Mouse (Mus musculus) cortical plate, adult 2 months (tissue): Measurements from ENCODE around the gene Nme4. TPM values are rescaled to one million over a fixed set of nuclear protein-coding genes. Genes with fewer than 3 reads are reported as not detected.

Experiments used
- H3K27ac ChIP-seq: fragments of 200-500 bp; 2 replicates; pipeline ENCODE4 v1.5.1; 2012; ENCODE audit warnings: low read length, control low read depth, inconsistent platforms; ENCODE audit not compliant: insufficient read depth
- H3K4me1 ChIP-seq: fragments of 200-500 bp; 2 replicates; pipeline ENCODE4 v1.6.1; 2011; ENCODE audit warnings: low read length; ENCODE audit not compliant: control insufficient read depth, insufficient read depth
- H3K4me3 ChIP-seq: fragments of 200-500 bp; 2 replicates; pipeline ENCODE4 v1.5.1; 2011; ENCODE audit warnings: mild to moderate bottlenecking, low read length, control low read depth; ENCODE audit not compliant: insufficient read depth
- CTCF ChIP-seq: fragments of 200-500 bp; IDR thresholded peaks from 2 replicates; pipeline ENCODE4 v1.5.1; 2011; ENCODE audit warnings: mild to moderate bottlenecking, control low read depth, low read length; ENCODE audit not compliant: insufficient read depth; ENCODE audit errors: extremely low read depth
- POLR2A ChIP-seq: fragments of 200-500 bp; IDR thresholded peaks from 2 replicates; pipeline ENCODE4 v1.6.1; 2011; ENCODE audit warnings: mild to moderate bottlenecking, low read length, control low read depth; ENCODE audit not compliant: insufficient read depth; ENCODE audit errors: extremely low read depth
- polyA plus RNA-seq: library from polyadenylated mRNA; depleted of rRNA; stranded (reverse); fragments of >200 nt; gene quantifications from 2 replicates; pipeline ENCODE4 v1.2.3, GENCODE M21; 2012

Gene Nme4
- polyA plus RNA-seq, 1 experiment, result 11.8 TPM

DNA sequence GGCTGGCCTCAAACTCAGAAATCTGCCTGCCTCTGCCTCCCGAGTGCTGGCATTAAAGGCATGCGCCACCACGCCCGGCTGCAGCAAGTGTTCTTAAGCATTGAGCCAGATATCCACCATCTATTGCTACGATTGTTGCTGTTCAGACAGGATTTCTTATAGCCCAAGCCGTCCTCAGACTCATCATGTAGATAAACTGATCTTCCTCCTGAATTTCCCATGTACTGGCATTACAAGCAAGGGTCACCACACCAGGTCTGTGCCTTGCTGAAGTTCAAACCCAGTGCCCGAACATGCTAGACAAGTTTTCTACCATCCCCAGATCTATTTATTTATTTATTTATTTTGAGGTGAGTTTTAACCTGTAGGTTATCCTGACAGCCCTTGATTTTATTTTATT, 3.1 kb upstream of the Nme4 start:
- Histone ChIP-seq H3K4me1 (no peaks in the 10 kb centered on the region), H3K4me3 (no peak overlapping the region), H3K27ac (no peak overlapping the region)
- TF ChIP-seq CTCF (no peak), POLR2A (no peak)

DNA sequence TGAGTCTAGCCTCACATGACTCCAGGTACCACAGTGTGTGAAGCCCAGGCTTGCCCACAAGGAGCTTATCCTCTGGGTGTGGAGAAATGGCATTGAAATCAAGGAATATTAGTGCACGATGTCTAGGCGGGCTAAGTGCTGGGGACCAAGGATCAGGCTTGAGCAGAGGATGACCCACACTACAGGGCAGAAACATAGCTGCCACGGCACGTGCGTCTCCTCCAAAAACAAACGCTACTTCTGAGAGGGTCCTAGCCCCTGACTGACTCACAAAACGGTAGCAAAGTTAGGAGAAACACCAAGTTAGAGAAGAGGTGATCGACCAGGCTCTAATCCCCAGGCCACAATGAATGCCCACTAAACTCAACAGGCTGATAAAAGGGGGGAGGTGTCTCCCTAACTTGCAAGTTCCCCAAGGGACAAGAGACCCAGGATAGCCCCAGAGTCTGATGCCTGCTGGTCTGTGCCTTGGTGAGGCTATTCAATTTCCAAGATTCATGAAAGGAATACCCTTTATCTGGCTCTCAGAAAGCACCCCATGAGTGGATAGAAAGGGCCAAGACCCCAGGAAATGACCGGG, 781 bp downstream of the Nme4 start:
- H3K4me3 ChIP-seq, result peak overlapping the region; percentile 25; the same call in 1 of the 2 replicates
- H3K27ac ChIP-seq, result no peak overlapping the region
- TF ChIP-seq POLR2A (no peak), CTCF (no peak)

DNA sequence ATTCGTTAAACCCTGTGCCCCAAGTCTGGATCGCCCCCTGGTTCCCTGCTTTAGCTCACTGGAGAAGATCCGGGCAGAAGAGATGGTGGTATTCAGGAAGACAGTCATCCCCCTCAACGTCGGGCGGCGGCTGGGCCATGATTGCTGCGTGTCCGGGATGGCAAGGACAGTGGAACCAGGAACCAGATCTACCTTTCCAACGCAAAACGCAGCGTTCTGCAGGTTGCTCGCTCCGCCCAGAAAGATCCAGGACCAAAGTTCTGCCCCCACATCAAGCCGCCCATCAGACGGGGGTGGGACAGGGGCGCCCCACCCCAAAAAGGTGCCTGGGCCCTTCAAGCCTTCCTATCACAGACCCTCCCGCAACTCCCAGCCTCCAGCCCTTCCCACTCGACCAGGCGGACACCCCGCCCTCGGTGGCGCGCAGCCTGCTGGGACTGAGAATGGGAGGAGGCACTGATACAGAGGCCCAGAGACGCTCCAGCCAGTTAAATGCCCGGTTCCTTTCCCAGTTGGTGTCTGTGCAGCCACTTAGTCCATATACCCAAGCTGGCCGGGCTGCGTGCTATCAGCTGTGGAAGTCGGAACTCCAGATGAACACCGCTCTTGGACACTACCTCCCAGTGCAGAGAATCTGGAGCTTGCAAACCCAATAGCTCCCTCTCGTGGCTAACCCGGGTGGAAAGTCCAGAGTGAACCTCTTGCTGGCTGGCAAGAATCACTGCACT, 5.3 kb downstream of the Nme4 start, which contains the start of gene Decr2:
TSS of gene Decr2 (minus strand) at position 433 of the 728 bp plus-strand sequence.
- peak within 1 kb of the TSS; percentile 78 for H3K4me3 ChIP-seq
- no peaks in the 10 kb centered on the region for H3K4me1 ChIP-seq
- TF ChIP-seq CTCF, result peak; percentile 88
- TF ChIP-seq POLR2A, result peak; percentile 54; the same call in 1 of the 2 replicates
- no peak within 1 kb of the TSS for H3K27ac ChIP-seq

More for the DNA sequence above, 781 bp downstream of the Nme4 start:
- H3K4me1 ChIP-seq, result no peaks in the 10 kb centered on the region

DNA sequence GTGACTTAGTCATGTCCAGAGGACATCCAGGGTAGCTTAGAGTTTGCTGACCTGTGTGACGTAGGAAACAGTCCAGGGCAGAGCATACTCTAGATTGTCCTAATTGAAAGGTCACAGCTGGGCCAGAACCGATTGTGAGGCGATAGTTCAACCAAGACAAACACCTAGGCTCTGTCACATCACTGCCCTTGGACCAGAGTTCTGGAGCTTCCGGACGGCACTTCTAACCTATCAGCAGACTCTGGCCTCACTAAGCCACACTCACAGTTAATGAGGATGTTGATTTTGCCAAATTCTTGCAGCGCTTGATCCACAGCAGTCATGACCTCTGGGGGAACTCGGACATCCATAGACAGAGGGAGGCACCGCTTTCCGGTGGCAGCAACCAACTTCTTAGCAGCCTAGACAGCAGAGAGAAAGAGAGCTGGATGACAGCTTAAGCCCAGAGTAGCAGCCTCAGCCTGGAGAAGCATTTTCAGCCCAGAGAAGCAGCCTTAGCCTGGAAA, 8.3 kb downstream of the Nme4 start:
- no peaks in the 10 kb centered on the region for H3K4me1 ChIP-seq
- H3K4me3 ChIP-seq, result no peak overlapping the region
- no peak for TF ChIP-seq POLR2A
- TF ChIP-seq CTCF, result no peak
- no peak overlapping the region for H3K27ac ChIP-seq

DNA sequence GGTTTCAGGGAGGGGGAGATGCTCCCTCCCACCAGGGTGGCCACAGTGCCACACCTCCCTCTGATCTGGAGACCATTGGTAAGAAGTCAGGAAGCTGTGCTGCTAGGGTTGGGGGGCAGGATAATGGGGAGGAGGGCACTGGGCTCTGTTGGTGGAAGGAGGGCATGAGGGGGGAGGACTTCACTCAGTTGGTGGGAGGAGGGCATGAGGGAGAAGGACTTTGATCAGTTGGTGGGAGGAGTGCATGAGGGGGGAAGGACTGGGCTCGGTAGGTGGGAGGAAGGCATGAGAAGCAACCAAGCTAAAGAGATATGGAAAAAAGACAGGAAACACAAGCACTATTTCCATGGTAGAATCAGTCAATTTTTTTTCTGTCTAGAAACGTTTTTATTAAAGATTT, 14.5 kb downstream of the Nme4 start:
- peaks cover 5% of the 10 kb centered on the region; the same call in 1 of the 2 replicates for H3K4me1 ChIP-seq
- H3K27ac ChIP-seq, result no peak overlapping the region
- TF ChIP-seq CTCF (no peak), POLR2A (no peak)
- no peak overlapping the region for H3K4me3 ChIP-seq

DNA sequence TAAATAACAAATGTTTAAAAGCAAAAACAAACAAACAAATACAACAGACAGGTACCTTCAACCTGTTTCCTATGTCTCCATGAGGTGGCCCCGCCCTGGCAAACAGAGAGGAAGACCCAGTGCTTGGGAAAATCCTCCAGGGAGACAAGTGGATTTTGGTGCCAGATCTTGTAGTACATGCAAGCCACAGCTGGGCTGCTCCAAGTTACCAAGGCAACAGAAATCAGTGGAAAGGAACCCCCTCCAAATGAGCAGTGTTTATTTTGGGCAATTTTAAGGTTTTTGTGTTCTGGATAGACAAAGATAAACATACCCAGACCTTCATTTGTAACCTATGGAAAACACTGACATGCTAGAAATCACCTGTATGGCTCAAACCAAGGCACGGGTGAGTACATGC, 16.6 kb downstream of the Nme4 start:
- Histone ChIP-seq H3K4me3 (no peak overlapping the region), H3K27ac (no peak overlapping the region), H3K4me1 (peaks cover 7% of the 10 kb centered on the region)
- TF ChIP-seq POLR2A (no peak), CTCF (no peak)

DNA sequence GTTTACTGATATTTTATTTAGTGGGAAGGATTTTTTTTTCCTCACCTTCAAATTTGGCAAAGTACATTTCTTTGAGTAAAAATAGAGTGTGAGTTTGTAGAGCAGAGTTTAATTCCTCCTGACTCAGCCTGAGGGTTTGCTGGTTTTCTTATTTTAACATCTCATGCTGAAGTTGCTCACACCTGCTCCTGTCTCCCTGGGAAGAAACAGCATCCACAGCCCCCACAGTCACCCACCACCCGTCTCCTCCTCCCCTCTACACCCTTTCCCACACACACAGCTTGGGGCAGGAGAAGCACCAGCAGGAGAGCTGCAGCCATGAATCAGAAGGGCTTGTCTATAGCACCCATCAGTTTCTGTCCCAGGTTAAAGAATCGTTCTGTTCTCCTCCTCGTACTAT, 20.2 kb downstream of the Nme4 start:
- Histone ChIP-seq H3K4me3 (no peak overlapping the region), H3K4me1 (peaks cover 5% of the 10 kb centered on the region), H3K27ac (peak overlapping the region; percentile 67; the same call in 1 of the 2 replicates)
- no peak for TF ChIP-seq POLR2A

DNA sequence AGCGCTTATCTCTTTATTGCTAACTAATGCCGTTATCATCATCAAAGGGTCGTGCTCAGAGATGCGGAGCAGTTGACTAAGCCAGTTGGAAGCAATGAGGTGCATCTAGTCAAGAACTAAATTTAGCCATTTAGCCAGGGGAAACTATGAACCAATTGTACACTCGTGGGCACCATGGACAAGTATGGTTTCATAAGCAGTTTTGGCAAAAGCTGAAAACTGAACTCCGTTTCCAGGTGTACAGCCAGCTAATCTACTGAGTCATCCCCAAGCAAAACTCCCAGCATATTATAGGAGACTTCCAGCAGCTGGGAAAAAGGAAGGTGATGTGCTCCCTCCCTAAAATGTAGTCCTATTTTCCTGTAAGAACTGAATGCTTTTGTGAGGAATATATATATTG, 25.3 kb downstream of the Nme4 start:
- H3K27ac ChIP-seq, result no peak overlapping the region
- H3K4me1 ChIP-seq, result peaks cover 6% of the 10 kb centered on the region
- TF ChIP-seq POLR2A, result no peak
- no peak for TF ChIP-seq CTCF
- H3K4me3 ChIP-seq, result peak overlapping the region; percentile 39

DNA sequence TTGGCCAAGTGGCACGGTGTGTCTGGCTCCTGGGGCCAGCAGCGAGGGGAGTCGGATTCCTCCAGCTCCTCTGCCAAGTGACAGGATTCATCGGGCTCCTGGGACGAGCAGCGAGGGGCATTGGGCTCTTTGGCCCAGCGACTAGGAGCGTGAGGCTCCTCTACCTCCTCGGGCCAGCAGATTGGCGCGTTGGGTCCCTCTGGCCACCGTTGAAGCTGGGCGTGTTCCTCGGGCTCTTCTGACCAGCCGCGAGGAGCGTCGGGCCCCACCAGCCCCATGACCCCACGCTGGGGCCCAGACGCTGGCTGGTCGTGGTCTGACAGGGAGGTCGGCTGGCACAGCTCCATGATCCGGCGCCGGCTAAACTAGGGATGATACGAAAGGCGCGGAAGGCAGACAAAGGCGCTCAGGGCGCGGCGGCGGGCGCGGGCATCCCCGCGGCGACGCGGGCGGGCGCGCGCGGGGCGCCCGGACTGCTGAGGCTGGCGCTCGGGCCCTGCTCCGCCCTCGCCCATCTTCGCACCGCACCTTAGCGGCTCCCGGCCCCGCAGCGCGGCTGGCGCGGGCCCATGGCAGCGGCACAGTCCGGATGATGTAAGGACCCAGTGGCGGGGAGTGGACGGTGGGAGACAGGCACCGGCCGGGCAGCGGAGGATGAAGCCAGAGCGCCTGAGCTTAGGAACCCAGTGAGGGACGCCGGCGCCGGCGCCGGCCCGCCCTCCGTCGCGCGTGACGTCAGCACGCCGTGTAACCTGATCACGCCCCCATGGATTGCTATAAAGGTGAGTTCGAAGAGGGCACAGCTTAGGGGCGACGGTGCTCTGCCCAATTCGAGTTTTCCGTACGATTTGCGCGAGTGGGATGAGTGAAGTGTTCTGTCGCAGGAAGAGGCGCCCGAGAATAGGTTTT, 26.3 kb downstream of the Nme4 start, which contains the start of gene Rab11fip3:
TSS of gene Rab11fip3 (minus strand) at position 725 of the 909 bp plus-strand sequence.
- Histone ChIP-seq H3K4me1 (peaks cover 9% of the 10 kb centered on the region), H3K4me3 (peak within 1 kb of the TSS; percentile 39), H3K27ac (peak within 1 kb of the TSS; percentile 66)
- TF ChIP-seq CTCF, result no peak
- TF ChIP-seq POLR2A, result peak; percentile 98
